Mouse (Mus musculus) adrenal gland (tissue): Measurements from ENCODE around the gene Osbpl8.
"Not testable (repeated sequence)": the region's sequence is repeated elsewhere in the genome, so short reads cannot be mapped to it uniquely, and the experiment has no call there.

ENCODE experiments used
- intact Hi-C: fragments of 180-260 bp; cut with DNase I; formaldehyde crosslinking; loops from one replicate; pipeline ENCODE4 v1.15.1; 2025
- long read RNA-seq, 2 experiments: library from polyadenylated mRNA; unstranded; transcript quantifications; one replicate each; pipeline ENCODE4 v2.0.0; 2020; ENCODE audit warnings: borderline replicate concordance in 1 of 2; ENCODE audit not compliant: insufficient replicate concordance in 1 of 2

Osbpl8 gene
- long read RNA-seq, experiment 1, partial matches to known transcripts: 2 of 9 reads
- long read RNA-seq, experiment 1, other reads (novel, unspliced or antisense): 4 of 9 reads
- long read RNA-seq, experiment 2, partial matches to known transcripts: 11 of 15 reads
- long read RNA-seq, experiment 2, other reads (novel, unspliced or antisense): 2 of 15 reads

DNA sequence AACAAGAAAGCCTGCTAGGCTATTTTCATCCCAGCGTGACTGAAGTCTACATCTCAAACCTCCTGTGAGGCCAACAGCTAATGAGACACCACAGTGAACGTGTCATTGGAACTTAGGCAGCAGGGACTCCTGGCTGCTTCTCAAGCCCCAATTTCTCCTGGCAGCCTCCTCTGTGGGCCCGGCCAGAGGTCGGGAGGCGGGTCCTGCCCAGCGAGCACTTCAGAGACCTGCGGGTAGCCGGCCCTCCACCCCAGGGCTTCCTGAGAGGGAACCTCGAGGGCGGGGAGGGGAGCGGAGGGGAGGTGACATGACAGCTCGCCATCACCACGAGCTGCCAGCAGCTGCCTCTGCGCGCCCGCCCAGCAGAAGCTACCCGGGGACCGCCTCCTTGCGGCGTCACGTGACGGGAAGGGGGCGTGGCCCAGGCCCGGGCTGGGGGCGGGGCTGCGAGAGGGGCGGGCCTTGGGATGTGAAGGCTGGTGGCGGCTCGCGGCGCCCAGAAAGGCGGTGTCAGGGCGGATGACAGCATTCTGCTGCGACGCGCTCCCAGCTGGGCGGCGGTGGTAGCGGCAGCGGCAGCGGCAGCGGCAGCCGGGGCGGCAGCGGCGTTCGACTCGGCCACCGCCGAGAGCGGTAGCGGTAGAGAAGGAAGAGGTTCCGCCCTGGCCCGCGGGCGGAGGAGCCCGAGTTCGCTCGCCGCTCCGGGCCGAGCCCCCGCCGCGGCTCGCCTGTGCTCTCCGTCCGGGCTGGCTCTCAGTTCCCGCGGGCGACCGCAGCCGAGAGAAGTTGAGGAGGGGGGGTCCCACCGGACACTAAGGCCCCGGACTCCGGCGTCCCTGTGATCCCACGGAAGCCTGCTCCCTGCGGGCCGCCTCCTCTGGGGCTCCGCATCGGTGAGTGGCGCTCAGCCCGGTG lies at the start of gene Osbpl8:
Gene Osbpl8, plus strand, starts transcription at position 449 of the 915 bp plus-strand sequence.
- intact Hi-C loops: no loop called here

GRCm38 (mm10) chr10:111117198-111117845 lies 47.2 kb upstream of the Osbpl8 start:
- intact Hi-C loops: no loop called here

GRCm38 (mm10) chr10:111118292-111118691 lies 46.3 kb upstream of the Osbpl8 start:
- intact Hi-C loops: no loop called here

- intact Hi-C loops: no loop called here
Observed at GRCm38 (mm10) chr10:111118991-111119650, 45.4 kb upstream of the Osbpl8 start.

GRCm38 (mm10) chr10:111119756-111120155 lies 44.8 kb upstream of the Osbpl8 start:
- intact Hi-C loops: no loop called here

DNA sequence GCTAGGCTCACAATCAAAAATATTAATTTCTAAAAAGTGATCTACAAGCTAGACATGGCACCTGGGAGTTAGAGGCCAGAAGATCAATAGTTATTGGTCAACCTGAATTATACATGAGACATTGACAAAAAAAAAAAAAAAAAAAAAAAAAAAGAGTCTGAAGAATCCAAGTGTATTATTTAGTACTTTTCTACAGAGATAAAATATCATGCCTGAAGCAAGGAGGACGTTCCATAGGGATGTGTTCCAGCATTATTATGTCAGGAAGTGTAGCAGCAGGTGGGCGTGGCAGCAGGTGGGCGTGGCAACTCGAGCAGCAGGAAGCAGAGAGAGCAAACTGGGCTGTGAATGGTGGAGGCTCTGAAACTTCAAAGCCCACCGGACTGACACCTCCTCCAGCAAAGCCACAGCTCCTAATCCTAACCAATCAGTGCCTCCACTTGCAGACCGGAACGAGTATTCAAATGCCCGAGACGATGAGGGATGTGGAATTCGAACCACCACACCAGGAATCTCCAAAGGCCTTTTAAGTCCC lies 41.6 kb upstream of the Osbpl8 start:
- intact Hi-C loops: no loop called here

GRCm38 (mm10) chr10:111124175-111124574 lies 40.4 kb upstream of the Osbpl8 start:
- intact Hi-C loops: no loop called here

DNA sequence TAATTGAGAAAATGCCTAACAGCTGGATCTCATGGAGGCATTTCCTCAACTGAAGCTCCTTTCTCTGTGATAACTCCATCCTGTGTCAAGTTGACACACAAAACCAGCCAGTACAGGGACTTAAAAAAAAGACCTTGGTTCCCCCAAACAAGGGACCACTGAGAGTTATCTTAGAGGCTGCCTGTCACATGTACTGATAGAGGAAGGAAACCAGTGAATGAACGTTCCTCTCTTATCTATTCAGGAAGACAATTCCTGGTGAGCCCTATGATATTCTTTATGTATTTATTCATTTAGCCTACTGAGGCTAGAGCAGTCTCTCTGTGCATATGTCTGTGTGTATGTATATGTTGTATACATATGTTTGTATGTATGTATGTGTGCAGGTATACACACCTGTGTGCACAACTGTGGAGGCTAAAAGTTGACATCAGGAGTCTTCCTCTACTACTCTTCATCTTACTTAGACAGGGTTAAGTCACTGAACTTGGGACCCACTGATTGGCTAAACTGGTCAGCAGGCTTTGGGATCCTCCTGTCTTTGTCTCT lies 39.7 kb upstream of the Osbpl8 start:
- intact Hi-C loops: no loop called here

DNA sequence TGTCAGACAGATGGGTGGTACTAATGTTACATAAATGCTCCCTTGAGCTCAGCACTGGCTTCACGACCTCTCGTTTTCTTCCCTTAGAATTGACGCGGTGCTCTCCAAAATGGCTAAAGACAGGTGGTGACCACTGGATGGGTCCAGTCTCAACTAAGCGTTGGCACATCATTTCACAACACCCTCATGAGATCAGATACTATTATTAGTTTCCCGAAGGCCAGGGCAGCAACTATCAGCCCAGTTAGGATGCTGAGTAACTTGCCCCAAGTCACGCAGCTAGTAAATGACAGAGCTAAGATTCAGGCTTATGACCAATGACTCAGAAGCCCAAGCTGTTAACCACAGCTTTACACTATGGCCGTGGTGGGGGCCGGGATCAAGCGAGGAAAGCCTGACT lies 37.2 kb upstream of the Osbpl8 start:
- intact Hi-C loops: no loop called here

DNA sequence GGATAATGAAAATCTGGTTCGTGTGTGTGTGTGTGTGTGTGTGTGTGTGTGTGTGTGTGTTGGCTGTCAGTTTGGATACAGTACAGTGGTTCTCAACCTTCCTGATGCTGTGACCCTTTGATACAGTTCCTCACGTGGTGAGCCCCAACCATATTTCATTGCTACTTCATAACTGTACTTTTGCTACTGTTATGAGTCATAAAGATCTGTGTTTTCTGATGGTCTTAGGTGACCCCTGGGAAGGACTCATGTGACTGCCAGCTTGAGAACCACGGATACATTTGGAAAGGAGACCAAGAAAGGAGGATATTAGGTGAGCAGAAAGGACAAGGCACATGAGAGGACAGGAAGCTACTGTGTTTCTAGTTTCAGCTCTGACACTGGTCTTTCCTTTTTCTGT lies 36.1 kb upstream of the Osbpl8 start:
- intact Hi-C loops: no loop called here

GRCm38 (mm10) chr10:111129867-111130620 lies 34.5 kb upstream of the Osbpl8 start:
- intact Hi-C loops: no loop called here

GRCm38 (mm10) chr10:111130872-111131271 lies 33.7 kb upstream of the Osbpl8 start:
- intact Hi-C loops: no loop called here

DNA sequence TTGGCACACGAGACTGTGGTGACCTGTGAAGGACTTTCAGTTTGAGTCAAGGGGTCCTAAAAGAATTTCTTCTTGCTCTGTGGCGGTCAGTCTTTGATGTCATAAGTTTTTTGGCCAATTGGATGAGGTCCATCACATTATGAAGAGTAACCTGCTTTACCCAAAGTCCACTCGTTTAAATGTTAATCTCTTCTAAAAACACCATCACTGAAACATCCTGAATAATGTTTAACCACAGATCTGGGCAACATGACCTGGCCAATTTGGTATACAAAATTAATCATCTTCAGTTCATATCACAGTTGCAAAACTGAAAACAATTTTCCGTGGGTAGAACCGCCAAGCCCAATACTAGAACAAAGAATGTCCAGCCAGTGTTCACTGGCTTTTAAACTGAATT lies 31.3 kb upstream of the Osbpl8 start:
- intact Hi-C loops: no loop called here

DNA sequence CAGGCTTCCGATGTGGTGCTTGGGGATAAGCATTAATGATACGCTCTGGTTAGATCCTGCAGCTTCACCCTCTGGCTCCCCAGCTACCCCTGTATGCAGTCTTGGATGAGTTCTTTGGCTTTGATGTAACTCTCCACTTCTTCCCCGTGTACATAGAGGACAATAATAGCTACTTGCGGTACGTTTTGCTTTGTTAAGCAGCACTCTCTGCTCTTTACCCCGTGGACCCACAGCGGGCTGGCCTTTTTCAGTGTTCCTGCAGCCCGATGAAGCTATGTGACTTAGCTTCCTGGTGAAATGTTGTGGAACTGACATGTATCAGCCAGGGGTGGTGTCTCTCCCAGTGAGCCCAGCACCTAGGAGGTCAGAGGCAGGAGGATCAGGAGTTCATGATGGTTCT lies 30.6 kb upstream of the Osbpl8 start:
- intact Hi-C loops: no loop called here

DNA sequence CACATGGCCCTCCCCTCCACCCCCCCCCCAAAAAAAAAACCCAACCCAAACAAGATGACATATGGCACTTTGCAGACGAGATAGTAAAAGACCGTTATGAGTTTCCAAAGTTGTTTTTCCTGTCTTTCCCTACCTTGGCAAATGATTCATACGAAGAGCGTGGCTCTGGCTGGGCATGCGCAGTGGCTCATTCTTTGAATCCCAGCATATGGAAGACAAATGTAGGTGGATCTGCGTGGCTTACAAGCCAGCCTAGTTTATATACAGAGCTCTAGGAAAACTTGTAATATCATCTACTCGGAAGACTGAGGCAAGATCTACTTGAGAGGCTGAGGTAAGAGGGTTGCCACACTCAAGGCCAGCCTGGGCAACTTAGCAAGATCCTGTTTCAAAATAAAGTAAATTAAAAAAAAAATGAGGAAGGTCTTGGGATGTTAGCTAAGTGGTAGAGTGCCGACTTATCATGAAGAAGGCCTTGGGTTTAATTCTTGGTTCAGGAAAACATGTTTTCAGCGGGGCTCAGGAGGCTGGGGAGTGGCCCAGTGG lies 30.1 kb upstream of the Osbpl8 start:
- intact Hi-C loops: no loop called here

DNA sequence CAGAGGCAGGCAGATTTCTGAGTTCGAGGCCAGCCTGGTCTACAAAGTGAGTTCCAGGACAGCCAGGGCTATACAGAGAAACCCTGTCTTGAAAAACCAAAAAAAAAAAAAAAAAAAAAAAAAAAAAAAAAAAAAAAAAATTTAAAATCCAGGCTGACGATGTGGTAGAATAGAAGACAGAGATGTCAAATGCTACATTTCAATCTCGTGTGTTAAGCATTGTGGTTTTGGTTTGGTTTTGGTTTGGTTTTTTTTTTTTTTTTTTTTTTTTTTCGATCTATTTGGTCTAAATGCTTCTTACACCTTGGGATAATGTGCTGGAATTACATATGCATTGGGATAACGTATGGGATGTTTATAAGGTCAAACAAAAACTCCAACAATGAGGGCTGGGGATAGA lies 28.2 kb upstream of the Osbpl8 start:
- intact Hi-C loops: not testable (repeated sequence)

DNA sequence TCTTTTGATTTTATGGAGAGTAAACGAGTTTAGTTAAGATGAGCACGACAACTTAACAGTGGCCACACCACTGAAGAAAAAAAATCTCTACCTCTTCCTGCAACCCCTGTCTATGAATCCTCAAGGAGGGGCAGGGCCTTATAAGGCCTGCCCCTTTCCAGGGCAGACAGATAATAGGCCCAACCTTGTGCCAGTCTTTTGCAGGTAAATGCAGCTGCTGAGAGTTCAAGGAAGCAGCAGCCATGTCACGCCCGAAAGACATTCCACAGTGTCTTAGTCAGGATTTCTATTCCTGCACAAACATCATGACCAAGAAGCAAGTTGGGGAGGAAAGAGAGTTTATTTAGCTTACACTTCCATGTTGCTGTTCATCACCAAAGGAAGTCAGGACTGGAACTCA lies 26.6 kb upstream of the Osbpl8 start:
- intact Hi-C loops: no loop called here

GRCm38 (mm10) chr10:111139170-111139569 lies 25.4 kb upstream of the Osbpl8 start:
- intact Hi-C loops: no loop called here

DNA sequence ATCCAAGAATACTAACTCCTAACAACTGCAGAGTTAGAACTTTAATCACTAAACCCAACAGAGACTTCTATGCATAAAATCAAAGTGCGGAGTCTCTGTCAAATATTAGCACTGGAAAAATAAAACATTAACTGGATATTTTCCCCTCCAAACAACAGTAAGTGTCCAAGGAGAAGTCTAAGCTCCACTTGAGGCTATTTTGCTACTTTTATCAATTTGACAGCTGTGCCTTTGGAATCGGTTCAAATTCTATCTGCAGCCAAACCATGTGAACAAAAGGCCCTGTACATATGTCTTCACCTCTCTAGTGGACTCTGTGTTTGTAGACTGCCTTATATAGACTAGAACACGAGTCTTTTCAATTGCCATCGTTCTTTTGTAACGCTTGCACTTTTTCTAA lies 24.7 kb upstream of the Osbpl8 start:
- intact Hi-C loops: no loop called here

- intact Hi-C loops: no loop called here
Observed at GRCm38 (mm10) chr10:111144371-111144959, 20.1 kb upstream of the Osbpl8 start.
